Mouse (Mus musculus) granulocyte monocyte progenitor cell, adult 5-6 weeks (primary cell): ENCODE measurements around the gene Atp13a4. TPM values are rescaled to one million over a fixed set of nuclear protein-coding genes. Genes with fewer than 3 reads are reported as not detected.

ENCODE experiments used
- ATAC-seq: replicated peaks from 2 replicates; pipeline ENCODE4 v1.8.0; 2016; ENCODE audit warnings: mild to moderate bottlenecking, moderate TSS enrichment, inconsistent platforms; ENCODE audit not compliant: poor library complexity, severe bottlenecking
- total RNA-seq, 2 experiments: library from RNA; stranded (forward) in 1 of 2; stranded (reverse) in 1 of 2; fragments of 200-712, 200-1000 nt in 1 of 2; fragments of >200 nt in 1 of 2; fragmentation: Nextera tagmentation in 1 of 2; gene quantifications; 2 replicates each; pipeline ENCODE4 v1.2.3; 2014 to 2017

The Atp13a4 gene
- total RNA-seq, 2 experiments from 2014 or later: not detected

DNA sequence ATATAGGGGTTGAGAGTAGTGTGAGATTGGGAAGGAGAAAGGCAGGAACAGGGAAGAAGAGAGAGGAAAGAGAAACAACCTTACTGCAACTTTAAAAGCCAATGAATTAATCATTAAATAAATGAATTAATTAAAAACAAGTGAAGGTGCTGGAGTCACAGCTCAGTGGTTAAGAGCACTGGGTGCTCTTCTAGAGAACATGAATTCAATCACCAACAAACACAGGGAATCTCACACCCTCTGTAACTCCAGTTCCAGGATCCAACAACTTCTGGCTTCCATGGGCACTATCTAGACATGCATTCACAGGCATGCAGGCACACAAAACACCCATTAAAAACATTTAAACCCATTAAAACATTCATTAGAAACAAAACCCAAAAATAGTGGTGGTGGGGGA is 63.2 kb downstream of the Atp13a4 start:
- ATAC-seq: no peak

DNA sequence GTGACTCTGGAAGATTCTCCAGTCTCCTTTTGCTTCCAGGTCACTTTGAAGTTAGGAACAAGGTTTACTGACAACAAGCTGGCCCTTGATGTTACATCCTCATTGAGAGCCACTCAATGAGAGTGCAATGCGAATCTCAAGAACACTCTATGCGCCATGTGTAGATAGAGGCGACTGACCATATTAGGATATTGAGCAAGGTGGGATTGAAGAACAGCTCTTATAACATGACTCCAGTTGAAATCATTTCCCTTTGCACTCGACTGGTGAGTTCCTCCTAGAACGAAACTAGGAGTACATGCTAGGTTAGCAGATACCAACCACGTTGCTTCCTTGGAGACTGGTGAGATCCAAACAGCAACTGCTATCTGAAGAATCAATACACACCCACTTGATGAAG is 64.3 kb downstream of the Atp13a4 start:
- ATAC-seq: no peak

DNA sequence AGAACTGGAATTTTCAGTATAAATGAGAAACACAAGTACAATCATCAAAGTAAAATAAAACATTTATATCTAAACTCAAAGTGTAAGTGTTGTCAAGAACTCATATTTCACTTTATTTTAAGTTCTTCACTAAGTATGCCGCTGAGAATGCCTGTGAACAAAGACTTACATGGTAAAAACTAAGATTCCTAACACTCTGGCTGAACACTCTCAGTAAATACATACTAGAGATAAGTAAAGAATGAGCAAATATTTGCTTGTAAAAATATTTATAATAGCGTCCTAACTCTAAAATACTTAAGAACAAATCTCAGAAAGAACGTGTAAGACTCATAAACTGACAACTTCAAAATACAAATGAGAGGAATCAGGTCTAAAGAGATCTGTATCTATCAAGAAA is 80.9 kb downstream of the Atp13a4 start:
- no peak for ATAC-seq

DNA sequence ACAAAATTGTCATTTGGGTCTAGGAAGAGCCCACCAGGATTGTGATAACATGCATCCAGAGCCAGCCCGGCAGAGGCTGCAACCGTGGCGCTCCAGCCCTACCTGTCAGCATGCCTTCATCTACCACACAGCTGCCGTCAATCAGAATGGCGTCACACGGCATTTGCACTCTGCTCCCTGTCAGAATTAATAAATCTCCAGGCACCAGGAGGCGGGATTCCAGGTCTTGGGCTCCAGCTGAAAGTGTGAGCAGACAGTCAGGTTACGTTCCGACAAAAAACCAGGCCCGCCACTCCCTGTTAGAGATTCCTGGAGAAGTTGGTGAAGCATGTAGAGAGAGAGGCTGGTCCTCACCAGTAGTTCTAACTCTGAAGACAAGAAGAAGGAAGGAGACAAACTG is 85.3 kb downstream of the Atp13a4 start:
- ATAC-seq: no peak

DNA sequence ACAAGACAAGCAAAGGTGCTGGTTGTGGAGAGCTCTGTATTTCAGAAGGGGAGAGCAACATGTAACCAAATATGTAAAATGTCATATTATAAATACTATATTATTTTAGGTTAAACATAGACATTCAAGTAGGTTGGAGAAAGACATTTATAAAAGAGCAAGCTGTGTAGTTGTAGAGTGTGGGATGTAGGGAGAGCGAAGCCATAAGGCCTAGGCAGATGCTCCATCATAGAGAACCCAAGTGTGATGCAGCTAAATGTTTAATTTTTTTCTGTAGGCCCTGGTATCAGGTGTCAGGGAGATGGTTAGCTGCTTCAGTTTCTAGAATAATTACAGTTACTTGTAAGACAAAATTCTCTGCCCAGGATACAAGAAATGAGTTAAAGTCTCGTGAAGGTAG is 87.8 kb downstream of the Atp13a4 start:
- ATAC-seq: no peak

DNA sequence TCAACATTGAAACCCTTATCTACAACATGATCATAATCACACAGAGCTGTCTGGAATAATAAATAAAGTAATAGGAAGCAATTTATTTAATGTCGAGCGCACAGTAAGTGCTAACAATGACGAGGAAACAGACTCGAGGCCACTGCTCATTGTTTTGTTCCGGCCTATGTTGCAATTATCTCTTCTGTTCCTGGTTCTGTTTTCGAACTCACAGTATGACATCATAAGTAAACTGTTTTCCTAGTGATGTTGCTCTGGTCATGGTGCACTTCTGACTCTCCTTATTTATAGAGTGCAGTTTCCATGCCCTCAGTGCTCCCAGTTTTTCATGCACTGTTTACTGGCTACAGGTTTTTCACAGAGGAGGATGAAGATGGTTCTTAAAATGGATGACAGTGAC is 91.4 kb downstream of the Atp13a4 start:
- ATAC-seq: peak; percentile 69

DNA sequence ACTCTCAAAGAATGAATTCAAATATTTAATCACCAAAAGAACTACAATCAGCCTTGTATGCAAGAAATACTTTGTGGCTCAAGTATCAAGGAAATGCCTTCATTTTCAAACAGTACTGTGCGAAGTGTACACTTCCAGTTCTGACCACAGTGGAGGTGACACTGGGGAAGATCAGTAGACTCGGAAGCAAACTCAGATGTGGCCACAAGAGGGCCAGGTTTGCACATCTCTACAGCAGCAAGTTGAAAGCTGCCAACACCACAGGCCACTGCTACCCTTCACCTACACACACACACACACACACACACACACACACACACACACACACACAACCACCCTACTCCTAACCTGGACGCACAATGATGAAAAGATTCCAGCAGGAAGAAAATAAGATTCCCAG is 93.0 kb downstream of the Atp13a4 start:
- peak; percentile 88 for ATAC-seq

DNA sequence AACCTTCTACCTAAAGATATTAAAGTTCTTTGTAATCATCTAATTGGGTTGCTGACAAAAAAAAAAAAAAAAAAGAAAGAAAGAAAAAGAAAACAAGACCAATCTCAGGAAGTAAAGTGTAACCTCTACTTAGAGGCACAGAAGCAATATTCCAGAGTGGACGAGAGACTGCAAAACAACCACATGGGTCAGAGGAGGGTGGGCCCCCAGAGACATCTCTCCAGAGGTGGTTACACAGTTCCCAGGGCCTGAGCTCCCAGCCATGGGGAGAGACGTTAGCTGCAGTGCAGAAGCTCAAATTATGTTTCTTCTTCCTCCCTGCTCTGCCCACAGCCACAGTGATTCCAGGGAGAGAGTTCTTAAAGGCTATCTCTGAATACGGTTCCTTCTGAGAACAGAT is 102.5 kb downstream of the Atp13a4 start:
- no peak for ATAC-seq

DNA sequence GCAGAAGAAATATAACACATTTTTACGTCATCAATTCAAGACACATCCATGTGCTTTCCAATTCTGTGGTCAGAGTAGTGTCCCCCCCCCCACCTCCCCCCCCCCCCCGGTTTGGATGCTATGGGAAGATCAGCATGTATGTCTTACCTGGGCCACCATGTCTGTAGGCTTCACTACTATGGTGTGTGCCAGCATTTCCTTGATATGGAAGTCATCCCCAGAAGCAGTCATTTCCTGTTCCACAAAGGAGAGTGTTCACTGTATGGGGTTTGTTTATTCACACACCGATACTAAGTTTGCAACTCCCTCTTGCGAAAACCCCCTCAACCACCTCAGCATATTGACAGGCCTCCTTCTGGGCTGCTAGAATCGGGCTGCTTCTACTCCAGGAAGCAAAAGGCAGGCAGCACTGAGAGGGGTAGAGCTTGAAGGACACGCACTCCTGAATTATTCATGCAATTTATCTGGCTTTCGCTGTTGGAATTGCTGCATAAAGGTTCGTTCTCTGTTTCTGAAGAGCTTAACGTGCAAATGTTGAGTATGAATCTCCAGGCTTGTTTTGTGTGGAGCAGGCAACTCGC is 103.2 kb downstream of the Atp13a4 start:
- no peak for ATAC-seq

DNA sequence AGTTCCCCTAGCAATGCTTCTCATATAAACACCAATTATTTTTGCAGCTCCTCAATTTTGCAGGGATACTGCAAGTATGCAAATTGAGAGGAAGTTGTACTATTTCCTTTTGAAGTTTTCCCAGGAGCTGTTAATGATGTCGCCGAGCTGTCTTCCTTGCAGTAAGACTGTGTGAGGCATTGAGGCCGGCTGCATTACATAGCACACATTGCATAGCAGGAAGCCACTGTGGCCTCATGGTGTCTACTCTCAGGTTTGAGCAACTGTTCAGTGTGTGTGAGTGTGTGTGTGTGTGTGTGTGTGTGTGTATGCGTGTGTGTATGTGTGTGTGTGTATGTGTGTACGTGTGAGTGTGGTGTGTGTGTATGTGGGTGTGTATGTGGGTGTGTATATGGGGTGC is 106.6 kb downstream of the Atp13a4 start:
- ATAC-seq: no peak

DNA sequence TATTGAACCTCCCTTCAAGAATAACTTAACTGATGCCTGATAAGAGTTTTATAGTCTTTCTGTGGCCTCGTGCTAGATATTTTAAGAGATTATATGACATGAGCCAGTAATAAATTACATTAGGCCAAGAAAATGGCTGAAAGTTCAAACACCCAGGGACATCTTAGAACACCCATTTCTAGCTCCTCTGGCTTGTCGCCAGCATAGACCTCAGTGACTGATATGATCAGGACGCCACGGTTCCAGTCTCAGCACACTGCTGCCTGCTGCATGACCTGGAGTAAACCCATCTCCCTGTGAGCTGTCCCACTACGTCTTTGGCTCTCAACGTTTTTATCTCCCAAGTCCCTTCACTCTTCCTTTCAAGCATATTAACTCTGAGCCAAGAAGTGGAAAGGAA is 108.9 kb downstream of the Atp13a4 start:
- ATAC-seq: no peak

DNA sequence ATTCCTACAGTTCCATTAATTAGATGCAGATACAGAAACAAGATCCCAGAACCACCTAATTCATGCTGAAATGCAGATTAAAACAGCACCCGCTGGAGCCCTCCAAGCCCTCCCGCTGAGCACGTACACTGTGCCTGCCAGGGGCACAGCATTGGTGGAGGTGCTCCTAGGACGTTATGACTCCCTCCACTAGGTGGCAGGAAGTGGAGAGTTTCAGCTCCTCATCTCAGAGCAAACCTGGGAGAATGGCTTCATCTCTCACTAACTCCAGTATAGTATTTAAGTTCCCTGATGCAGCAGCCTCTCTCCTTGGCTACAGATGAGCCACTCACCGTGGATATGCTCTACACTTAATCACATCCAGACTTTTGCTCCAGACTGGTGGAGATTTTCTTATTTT is 110.0 kb downstream of the Atp13a4 start:
- ATAC-seq: peak; percentile 78

DNA sequence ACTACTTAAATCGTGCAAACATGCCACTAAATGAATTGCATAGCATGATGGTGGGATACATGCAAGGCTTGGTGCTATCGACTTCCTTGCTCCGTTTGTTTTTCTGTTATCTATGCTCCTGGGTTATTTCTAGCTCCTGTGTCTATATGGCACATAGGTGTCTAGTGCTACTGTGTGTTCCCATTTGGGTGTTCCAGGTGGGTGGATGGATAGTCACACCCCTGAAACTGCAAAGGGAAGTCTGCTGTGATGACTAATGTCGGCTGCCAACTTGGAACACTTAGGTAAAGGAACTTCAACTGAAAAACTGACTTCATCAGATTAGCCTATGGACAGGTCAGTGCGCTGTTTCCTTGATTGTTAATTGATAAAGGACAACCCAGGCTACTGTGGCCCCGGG is 129.8 kb downstream of the Atp13a4 start:
- no peak for ATAC-seq

DNA sequence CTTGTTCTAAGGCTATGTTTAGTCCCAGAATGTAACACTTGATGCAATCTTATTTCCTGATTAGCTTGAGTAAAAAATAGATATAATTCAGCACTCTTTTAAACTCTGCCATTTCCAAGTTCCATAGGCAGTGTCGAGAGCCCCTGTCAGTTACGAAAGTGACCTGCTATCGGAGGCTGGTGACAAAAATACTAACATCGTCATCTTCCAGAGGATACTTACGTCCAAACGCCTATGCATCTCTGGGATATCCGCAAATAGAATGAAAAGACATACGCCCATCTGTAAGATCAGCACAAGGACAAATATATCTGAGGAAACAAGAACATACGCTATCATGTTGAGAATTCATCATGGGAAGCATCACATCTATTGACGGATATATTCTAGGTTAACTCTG is 137.3 kb downstream of the Atp13a4 start:
- no peak for ATAC-seq

DNA sequence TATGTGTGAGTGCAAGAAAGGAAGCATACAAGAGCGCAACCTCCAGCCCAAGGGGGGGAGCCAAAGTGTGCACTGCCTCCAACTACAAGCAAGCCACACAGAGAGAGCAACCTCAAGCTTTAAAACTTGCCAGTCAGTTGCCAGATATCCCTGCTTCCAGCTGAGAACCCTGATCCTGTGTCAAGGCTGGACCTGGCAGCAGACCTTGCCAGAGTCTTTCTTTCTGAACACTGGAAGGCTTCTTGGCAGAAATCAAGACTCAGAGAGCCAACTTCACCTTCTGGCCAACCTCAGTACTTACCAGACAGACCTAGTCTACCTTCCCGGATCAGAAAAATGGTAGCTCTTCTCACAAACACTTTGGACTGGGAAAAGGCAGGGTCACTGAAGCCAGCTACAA is 145.6 kb downstream of the Atp13a4 start:
- no peak for ATAC-seq

DNA sequence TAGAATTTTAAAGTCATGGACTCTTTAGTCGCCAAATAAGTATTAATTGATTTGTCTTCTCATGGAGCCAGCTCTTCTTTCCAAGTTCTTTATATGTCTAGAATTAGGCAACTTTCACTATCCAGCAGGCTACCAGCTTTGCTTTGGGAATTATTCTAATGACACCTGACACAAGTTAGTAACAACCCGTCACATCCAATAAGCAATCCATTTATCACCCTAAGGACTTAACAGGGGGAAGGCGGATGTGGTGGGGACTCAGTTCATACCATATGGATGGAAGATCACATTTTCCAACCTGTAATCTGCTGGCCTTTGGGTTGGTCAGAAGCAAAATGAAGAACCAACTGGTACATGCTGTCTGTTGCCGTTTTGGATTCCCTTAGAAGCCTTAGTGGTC is 159.9 kb downstream of the Atp13a4 start:
- no peak for ATAC-seq

DNA sequence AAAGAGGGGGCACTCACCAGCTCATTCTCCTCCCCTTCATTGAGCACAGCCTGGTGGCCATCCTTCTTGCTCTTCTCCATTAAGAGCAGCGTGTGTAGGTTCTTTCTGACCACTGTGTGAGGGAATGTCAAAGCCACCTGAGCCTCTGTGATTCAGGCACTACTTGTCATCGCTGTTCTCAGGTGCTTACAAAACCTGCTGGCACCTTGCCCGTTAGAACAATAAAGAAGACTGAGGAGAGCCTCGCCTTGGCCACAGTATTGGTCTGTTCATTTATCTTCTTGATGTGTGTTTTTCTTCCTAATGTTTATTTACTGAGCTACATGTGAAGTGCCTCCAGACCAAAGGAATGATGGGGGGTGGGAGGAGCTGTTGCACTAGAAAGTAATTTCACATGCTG is 166.2 kb downstream of the Atp13a4 start, which contains the start of gene Atp13a5:
TSS of gene Atp13a5 (minus strand) at position 275 of the 400 bp plus-strand sequence.
- ATAC-seq: no peak

DNA sequence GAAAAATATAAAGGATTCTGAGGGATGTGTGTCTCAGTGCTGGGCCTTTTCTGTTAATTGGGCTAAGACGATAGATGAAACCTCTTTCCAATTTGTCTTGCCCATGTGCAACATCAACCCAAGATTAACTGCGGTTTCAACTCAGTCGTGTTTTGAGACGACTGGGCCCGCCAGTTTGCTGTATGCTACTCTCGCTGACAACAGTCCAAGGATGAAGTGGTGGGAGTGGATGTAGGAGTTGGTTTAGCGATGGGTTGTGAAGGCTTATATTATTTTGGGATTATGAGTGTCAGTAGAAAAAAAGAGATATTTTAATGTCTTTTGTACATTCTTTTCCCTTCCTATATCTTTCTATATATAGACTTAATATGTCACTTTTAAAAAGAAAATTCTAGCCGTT is 170.0 kb downstream of the Atp13a4 start:
- ATAC-seq: no peak

Other genes starting within 250 kb of the Atp13a4 start
- not detected in 2 replicates for gene Atp13a5, start 166.1 kb downstream of the Atp13a4 start, total RNA-seq (2014; fragmentation: Nextera tagmentation)
- not detected in 2 replicates for gene Atp13a5, start 166.1 kb downstream of the Atp13a4 start, total RNA-seq (2017)
- 35.6 and 35.8 TPM in 2 replicates for gene Opa1, start 34.5 kb upstream of the Atp13a4 start, total RNA-seq (2014; fragmentation: Nextera tagmentation)
- gene Opa1, start 34.5 kb upstream of the Atp13a4 start, total RNA-seq (2017): 75.5 and 83.8 TPM in 2 replicates